Mouse (Mus musculus) kidney, embryonic 14.5 days (tissue): ENCODE results near the gene Mcoln2. TPM values are rescaled to one million over a fixed set of nuclear protein-coding genes. Genes with fewer than 3 reads are reported as not detected.

Source experiments
- ATAC-seq: fragments of 200-750 bp; cut with Nextera tagmentation; 2 replicates; pipeline ENCODE4 v1.8.0; 2017; ENCODE audit warnings: moderate number of reproducible peaks, mild to moderate bottlenecking, moderate TSS enrichment, moderate library complexity; ENCODE audit not compliant: low FRiP score, low TSS enrichment
- H3K27ac ChIP-seq: fragments of 300-500 bp; sonication (generic); 2 replicates; pipeline ENCODE4 v1.5.1; 2014; ENCODE audit warnings: low read depth, mild to moderate bottlenecking, low read length, moderate library complexity, mixed read lengths
- H3K27me3 ChIP-seq: fragments of 300-500 bp; sonication (generic); 2 replicates; pipeline ENCODE4 v1.6.1; 2014; ENCODE audit warnings: mild to moderate bottlenecking, low read length; ENCODE audit not compliant: control insufficient read depth, insufficient read depth
- H3K36me3 ChIP-seq: fragments of 300-500 bp; sonication (generic); 2 replicates; pipeline ENCODE4 v1.6.1; 2014; ENCODE audit warnings: low read length, mixed read lengths; ENCODE audit not compliant: control insufficient read depth, insufficient read depth
- H3K4me1 ChIP-seq: fragments of 300-500 bp; sonication (generic); 2 replicates; pipeline ENCODE4 v1.6.1; 2014; ENCODE audit warnings: low read length, mixed read lengths; ENCODE audit not compliant: control insufficient read depth, insufficient read depth
- H3K4me2 ChIP-seq: fragments of 300-500 bp; sonication (generic); replicated peaks from 2 replicates; pipeline ENCODE4 v1.6.1; 2014; ENCODE audit warnings: low read depth, mild to moderate bottlenecking, low read length
- H3K4me3 ChIP-seq: fragments of 300-500 bp; sonication (generic); 2 replicates; pipeline ENCODE4 v1.5.1; 2014; ENCODE audit warnings: mild to moderate bottlenecking, low read length
- H3K9ac ChIP-seq: fragments of 300-500 bp; sonication (generic); 2 replicates; pipeline ENCODE4 v1.6.1; 2014; ENCODE audit warnings: low read depth, mild to moderate bottlenecking, low read length, moderate library complexity
- H3K9me3 ChIP-seq: fragments of 300-500 bp; sonication (generic); 2 replicates; pipeline ENCODE4 v1.6.1; 2016; ENCODE audit warnings: low read length; ENCODE audit not compliant: control insufficient read depth
- WGBS: fragments of 180-500 bp; shearing (Covaris S2); extraction: QIAGEN DNeasy Blood & Tissue Kit; methylation state at CpG from one replicate; pipeline ENCODE4 v1.1.7; 2014; 5-methylcytosine and 5-hydroxymethylcytosine counted together
- polyA plus RNA-seq: library from polyadenylated mRNA; unstranded; fragments of >200 nt; fragmentation: Nextera tagmentation; extraction: Ambion mirVana; gene quantifications from 2 replicates; pipeline ENCODE4 v1.2.1, GENCODE M21; 2014

Gene Mcoln2
- 0.74 and 1.1 TPM in 2 replicates for polyA plus RNA-seq

GRCm38 (mm10) chr3:146149156-146150057 is at the start of gene Mcoln2:
Gene Mcoln2 (plus strand): TSS chr3:146149833.
- H3K4me1 ChIP-seq: peaks cover 2% of the 10 kb centered on the region; the same call in 1 of the 2 replicates
- peak within 1 kb of the TSS; percentile 39 for H3K4me3 ChIP-seq
- H3K27me3 ChIP-seq: no peaks in the 10 kb centered on the region
- no peaks in the 10 kb centered on the region for H3K36me3 ChIP-seq
- no peak within 1 kb of the TSS for H3K27ac ChIP-seq
- no peaks in the 10 kb centered on the region for H3K9me3 ChIP-seq
- H3K4me2 ChIP-seq: peak within 1 kb of the TSS; percentile 75
- ATAC-seq: peak; percentile 51; the same call in 1 of the 2 replicates
- peak within 1 kb of the TSS; percentile 24; the same call in 1 of the 2 replicates for H3K9ac ChIP-seq
- 11% methylated on average over 31 of the region's 34 CpGs for WGBS

GRCm38 (mm10) chr3:146099925-146100324 is 49.7 kb upstream of the Mcoln2 start:
- Histone ChIP-seq H3K4me2 (no peak overlapping the region), H3K36me3 (no peaks in the 10 kb centered on the region), H3K4me3 (no peak overlapping the region), H3K4me1 (no peaks in the 10 kb centered on the region), H3K9ac (no peak overlapping the region), H3K27me3 (no peaks in the 10 kb centered on the region), H3K9me3 (no peaks in the 10 kb centered on the region), H3K27ac (no peak overlapping the region)
- ATAC-seq: no peak

GRCm38 (mm10) chr3:146102049-146102448 is 47.6 kb upstream of the Mcoln2 start:
- Histone ChIP-seq H3K27ac (no peak overlapping the region), H3K36me3 (no peaks in the 10 kb centered on the region), H3K27me3 (no peaks in the 10 kb centered on the region), H3K4me3 (no peak overlapping the region), H3K4me1 (no peaks in the 10 kb centered on the region; the same call in 1 of the 2 replicates), H3K4me2 (no peak overlapping the region), H3K9ac (no peak overlapping the region), H3K9me3 (no peaks in the 10 kb centered on the region; the same call in 1 of the 2 replicates)
- no peak for ATAC-seq
- 66% methylated on average over 6 of the region's 6 CpGs for WGBS

- no peaks in the 10 kb centered on the region; the same call in 1 of the 2 replicates for H3K4me1 ChIP-seq
- H3K9me3 ChIP-seq: no peaks in the 10 kb centered on the region; the same call in 1 of the 2 replicates
- peak overlapping the region; percentile 80 for H3K4me2 ChIP-seq
- no peaks in the 10 kb centered on the region for H3K36me3 ChIP-seq
- WGBS: 4% methylated on average over 18 of the region's 18 CpGs
- peak overlapping the region; percentile 44 for H3K4me3 ChIP-seq
- 0 out of 2 replicates have a peak overlapping the region, but pooled peaks have one; percentile 35 for H3K9ac ChIP-seq
- H3K27me3 ChIP-seq: no peaks in the 10 kb centered on the region
- ATAC-seq: peak; percentile 72; the same call in 1 of the 2 replicates
- H3K27ac ChIP-seq: no peak overlapping the region
Measured at GRCm38 (mm10) chr3:146107116-146107849, 42.4 kb upstream of the Mcoln2 start.

- Histone ChIP-seq H3K4me1 (no peaks in the 10 kb centered on the region; the same call in 1 of the 2 replicates), H3K27ac (no peak within 1 kb of the TSS), H3K9ac (0 out of 2 replicates have a peak within 1 kb of the TSS, but pooled peaks have one; percentile 35), H3K9me3 (no peaks in the 10 kb centered on the region; the same call in 1 of the 2 replicates), H3K4me3 (peak within 1 kb of the TSS; percentile 44), H3K36me3 (no peaks in the 10 kb centered on the region), H3K27me3 (no peaks in the 10 kb centered on the region), H3K4me2 (peak within 1 kb of the TSS; percentile 80)
- WGBS: 11% methylated on average over 18 of the region's 18 CpGs
- peak; percentile 93 for ATAC-seq
Measured at GRCm38 (mm10) chr3:146107921-146108571, 41.6 kb upstream of the Mcoln2 start, which contains the start of gene Wdr63. Gene Wdr63 (minus strand): TSS chr3:146108130.

GRCm38 (mm10) chr3:146108945-146109344 is 40.7 kb upstream of the Mcoln2 start:
- Histone ChIP-seq H3K27me3 (no peaks in the 10 kb centered on the region), H3K9ac (no peak overlapping the region), H3K27ac (no peak overlapping the region), H3K9me3 (no peaks in the 10 kb centered on the region; the same call in 1 of the 2 replicates), H3K4me3 (no peak overlapping the region), H3K4me2 (no peak overlapping the region), H3K4me1 (no peaks in the 10 kb centered on the region; the same call in 1 of the 2 replicates), H3K36me3 (no peaks in the 10 kb centered on the region)
- no peak for ATAC-seq
- 84% methylated on average over 2 of the region's 2 CpGs for WGBS

- Histone ChIP-seq H3K4me1 (no peaks in the 10 kb centered on the region; the same call in 1 of the 2 replicates), H3K9ac (no peak overlapping the region), H3K36me3 (no peaks in the 10 kb centered on the region), H3K27me3 (no peaks in the 10 kb centered on the region), H3K4me3 (no peak overlapping the region), H3K9me3 (no peaks in the 10 kb centered on the region; the same call in 1 of the 2 replicates), H3K4me2 (no peak overlapping the region), H3K27ac (no peak overlapping the region)
- ATAC-seq: no peak
- WGBS: 83% methylated on average over 2 of the region's 2 CpGs
Measured at GRCm38 (mm10) chr3:146110358-146110757, 39.3 kb upstream of the Mcoln2 start.

GRCm38 (mm10) chr3:146110916-146111315 is 38.7 kb upstream of the Mcoln2 start:
- Histone ChIP-seq H3K9ac (no peak overlapping the region), H3K4me3 (no peak overlapping the region), H3K9me3 (no peaks in the 10 kb centered on the region; the same call in 1 of the 2 replicates), H3K4me1 (no peaks in the 10 kb centered on the region; the same call in 1 of the 2 replicates), H3K36me3 (no peaks in the 10 kb centered on the region), H3K27me3 (no peaks in the 10 kb centered on the region), H3K4me2 (no peak overlapping the region), H3K27ac (no peak overlapping the region)
- ATAC-seq: no peak
- WGBS: 79% methylated on average over 6 of the region's 6 CpGs
